Mouse (Mus musculus): ENCODE measurements around the gene Dnm2.
"Not testable (repeated sequence)": the region's sequence is repeated elsewhere in the genome, so short reads cannot be mapped to it uniquely, and the experiment has no call there.

Gene Dnm2

GRCm38 (mm10) chr9:21505767-21506166, 81.1 kb downstream of the Dnm2 start:
- no peak for DNase-seq (ENCODE audit: low spot score in 2 of 2)

GRCm38 (mm10) chr9:21507753-21508430, 83.2 kb downstream of the Dnm2 start:
- DNase-seq (ENCODE audit: low spot score in 2 of 2): no peak

GRCm38 (mm10) chr9:21508871-21509404, 84.2 kb downstream of the Dnm2 start:
- DNase-seq (ENCODE audit: low spot score in 2 of 2): no peak

- peak; percentile 91 for DNase-seq (ENCODE audit: low spot score in 2 of 2)
Observed at GRCm38 (mm10) chr9:21509772-21510688, 85.3 kb downstream of the Dnm2 start, which contains the start of gene Tmed1. Gene Tmed1 (minus strand): TSS chr9:21510252.

- DNase-seq (ENCODE audit: low spot score in 2 of 2): no peak
Observed at GRCm38 (mm10) chr9:21510689-21511015, 85.9 kb downstream of the Dnm2 start.

- DNase-seq (ENCODE audit: low spot score in 2 of 2): no peak
Observed at GRCm38 (mm10) chr9:21511052-21511451, 86.3 kb downstream of the Dnm2 start.

- DNase-seq (ENCODE audit: low spot score in 2 of 2): no peak
Observed at GRCm38 (mm10) chr9:21513466-21513865, 88.8 kb downstream of the Dnm2 start.

GRCm38 (mm10) chr9:21517947-21518495, 93.3 kb downstream of the Dnm2 start:
- DNase-seq (ENCODE audit: low spot score in 2 of 2): peak in 1 of 2 experiments; percentile 34

- not testable (repeated sequence) for DNase-seq (ENCODE audit: low spot score in 2 of 2)
Observed at GRCm38 (mm10) chr9:21518690-21519089, 94.0 kb downstream of the Dnm2 start.

- no peak for DNase-seq (ENCODE audit: low spot score in 2 of 2)
Observed at GRCm38 (mm10) chr9:21525142-21525936, 100.6 kb downstream of the Dnm2 start.

- DNase-seq (ENCODE audit: low spot score in 2 of 2): no peak
Observed at GRCm38 (mm10) chr9:21525937-21526633, 101.4 kb downstream of the Dnm2 start, which contains the start of gene AB124611. Gene AB124611 (plus strand): TSS chr9:21526176.

GRCm38 (mm10) chr9:21526634-21526944, 101.9 kb downstream of the Dnm2 start:
- DNase-seq (ENCODE audit: low spot score in 2 of 2): no peak

GRCm38 (mm10) chr9:21527100-21527801, 102.5 kb downstream of the Dnm2 start:
- no peak for DNase-seq (ENCODE audit: low spot score in 2 of 2)

- DNase-seq (ENCODE audit: low spot score in 2 of 2): no peak
Observed at GRCm38 (mm10) chr9:21527917-21528324, 103.2 kb downstream of the Dnm2 start.

- DNase-seq (ENCODE audit: low spot score in 2 of 2): no peak
Observed at GRCm38 (mm10) chr9:21536501-21536900, 111.8 kb downstream of the Dnm2 start.

GRCm38 (mm10) chr9:21537009-21537408, 112.3 kb downstream of the Dnm2 start:
- DNase-seq (ENCODE audit: low spot score in 2 of 2): no peak

- DNase-seq (ENCODE audit: low spot score in 2 of 2): no peak
Observed at GRCm38 (mm10) chr9:21539981-21540753, 115.5 kb downstream of the Dnm2 start.

- DNase-seq (ENCODE audit: low spot score in 2 of 2): not testable (repeated sequence)
Observed at GRCm38 (mm10) chr9:21542001-21542400, 117.3 kb downstream of the Dnm2 start.

GRCm38 (mm10) chr9:21545351-21545915, 120.7 kb downstream of the Dnm2 start:
- DNase-seq (ENCODE audit: low spot score in 2 of 2): no peak
